Mouse (Mus musculus): ENCODE measurements around the gene Rfc5. TPM values are rescaled to one million over a fixed set of nuclear protein-coding genes. Genes with fewer than 3 reads are reported as not detected.
A peak's percentile ranks its signal among the peaks of the same experiment; 100 is the strongest.
"Not testable (repeated sequence)": the region's sequence is repeated elsewhere in the genome, so short reads cannot be mapped to it uniquely, and the experiment has no call there.

The Rfc5 gene
- polyA plus RNA-seq (2011; ENCODE audit: insufficient read depth, insufficient read length, low replicate concordance, missing spikeins): 28.5 and 36.5 TPM in 2 replicates

DNA sequence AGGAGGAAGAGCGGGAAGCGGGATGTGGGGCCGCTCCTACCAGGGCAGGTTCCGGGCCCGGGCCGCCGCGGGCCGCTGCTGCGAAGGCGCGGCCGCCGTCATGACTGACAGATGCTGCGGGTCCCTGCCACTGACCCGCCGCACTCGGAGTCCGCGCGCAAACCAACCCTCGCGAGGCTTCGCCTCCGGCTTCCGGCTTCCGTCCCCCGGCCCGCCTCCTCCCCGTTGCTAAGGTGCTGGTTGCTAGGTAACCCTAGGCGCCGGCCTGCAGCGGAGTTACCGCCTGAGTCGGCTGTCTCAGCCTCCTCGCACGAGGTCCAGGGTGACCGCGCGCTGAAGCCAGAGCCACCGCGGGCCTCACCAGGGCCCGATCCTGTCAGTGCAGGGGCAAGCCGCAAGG, at the start of gene Rfc5:
Gene Rfc5 (minus strand): TSS at position 171 of the 400 bp plus-strand sequence.
- Histone ChIP-seq H3K4me1 (ENCODE audit: control insufficient read depth, insufficient read depth, low read length) (no peaks in the 10 kb centered on the region), H3K27ac (ENCODE audit: control insufficient read depth, insufficient read depth, low read depth, low read length, poor library complexity) (peak within 1 kb of the TSS; percentile 12; the same call in 1 of the 2 replicates), H3K4me3 (replicated peaks; ENCODE audit: control insufficient read depth, low read depth, low read length) (peak within 1 kb of the TSS; percentile 70)
- WGBS: under 1% methylated on average over 44 of the region's 44 CpGs
- TF ChIP-seq CTCF (IDR thresholded peaks at IDR 0.05; ENCODE audit: control insufficient read depth, insufficient read depth, low read length) (no peak), POLR2A (IDR thresholded peaks at IDR 0.05; ENCODE audit: borderline replicate concordance, control insufficient read depth, low read depth, low read length) (peak; percentile 74; the same call in 1 of the 2 replicates)

DNA sequence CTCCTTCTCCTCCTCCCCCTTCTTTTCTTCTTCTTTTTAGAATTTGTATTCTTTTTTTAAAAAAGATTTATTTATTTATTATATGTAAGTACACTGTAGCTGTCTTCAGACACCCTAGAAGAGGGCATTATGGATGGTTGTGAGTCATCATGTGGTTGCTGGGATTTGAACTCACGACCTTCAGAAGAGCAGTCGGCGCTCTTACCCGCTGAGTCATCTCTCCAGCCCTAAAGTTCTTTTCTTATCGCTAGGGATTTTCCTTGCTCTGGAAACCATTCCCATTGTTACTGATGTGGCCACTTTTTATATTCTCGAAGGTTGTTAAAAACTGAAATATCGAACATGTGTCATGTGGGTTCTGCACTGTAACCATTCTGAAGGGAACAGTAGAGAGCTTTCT, 44.7 kb upstream of the Rfc5 start:
- WGBS: 86% methylated on average over 7 of the region's 7 CpGs
- H3K4me3 ChIP-seq (replicated peaks; ENCODE audit: control insufficient read depth, low read depth, low read length): not testable (repeated sequence)

DNA sequence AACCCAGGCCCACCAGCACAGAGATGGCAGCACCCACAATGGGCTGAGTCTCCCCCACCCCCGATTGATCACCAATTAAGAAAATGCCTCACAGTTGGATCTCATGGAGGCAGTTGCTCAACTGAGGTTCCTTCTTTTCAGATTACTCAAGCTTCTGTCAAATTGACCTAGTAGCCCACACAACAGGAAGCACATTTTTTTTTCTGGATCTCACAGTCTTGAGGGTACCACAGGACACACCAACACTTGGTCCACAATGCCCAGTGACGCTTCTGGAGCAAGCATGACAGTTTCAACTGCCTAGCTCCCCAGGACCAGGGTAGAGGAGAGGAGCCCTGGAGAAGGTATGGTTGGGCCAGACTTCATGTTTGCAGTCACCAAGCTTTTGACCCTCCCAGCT, 28.6 kb upstream of the Rfc5 start:
- WGBS: 13% methylated on average over 2 of the region's 2 CpGs
- no peak overlapping the region for H3K27ac ChIP-seq (ENCODE audit: control insufficient read depth, insufficient read depth, low read depth, low read length, poor library complexity)
- TF ChIP-seq CTCF (IDR thresholded peaks at IDR 0.05; ENCODE audit: control insufficient read depth, insufficient read depth, low read length) (no peak), POLR2A (IDR thresholded peaks at IDR 0.05; ENCODE audit: borderline replicate concordance, control insufficient read depth, low read depth, low read length) (no peak)

More for the DNA sequence above, 44.7 kb upstream of the Rfc5 start:
- not testable (repeated sequence) for H3K4me1 ChIP-seq (ENCODE audit: control insufficient read depth, insufficient read depth, low read length); H3K27ac ChIP-seq (ENCODE audit: control insufficient read depth, insufficient read depth, low read depth, low read length, poor library complexity)

DNA sequence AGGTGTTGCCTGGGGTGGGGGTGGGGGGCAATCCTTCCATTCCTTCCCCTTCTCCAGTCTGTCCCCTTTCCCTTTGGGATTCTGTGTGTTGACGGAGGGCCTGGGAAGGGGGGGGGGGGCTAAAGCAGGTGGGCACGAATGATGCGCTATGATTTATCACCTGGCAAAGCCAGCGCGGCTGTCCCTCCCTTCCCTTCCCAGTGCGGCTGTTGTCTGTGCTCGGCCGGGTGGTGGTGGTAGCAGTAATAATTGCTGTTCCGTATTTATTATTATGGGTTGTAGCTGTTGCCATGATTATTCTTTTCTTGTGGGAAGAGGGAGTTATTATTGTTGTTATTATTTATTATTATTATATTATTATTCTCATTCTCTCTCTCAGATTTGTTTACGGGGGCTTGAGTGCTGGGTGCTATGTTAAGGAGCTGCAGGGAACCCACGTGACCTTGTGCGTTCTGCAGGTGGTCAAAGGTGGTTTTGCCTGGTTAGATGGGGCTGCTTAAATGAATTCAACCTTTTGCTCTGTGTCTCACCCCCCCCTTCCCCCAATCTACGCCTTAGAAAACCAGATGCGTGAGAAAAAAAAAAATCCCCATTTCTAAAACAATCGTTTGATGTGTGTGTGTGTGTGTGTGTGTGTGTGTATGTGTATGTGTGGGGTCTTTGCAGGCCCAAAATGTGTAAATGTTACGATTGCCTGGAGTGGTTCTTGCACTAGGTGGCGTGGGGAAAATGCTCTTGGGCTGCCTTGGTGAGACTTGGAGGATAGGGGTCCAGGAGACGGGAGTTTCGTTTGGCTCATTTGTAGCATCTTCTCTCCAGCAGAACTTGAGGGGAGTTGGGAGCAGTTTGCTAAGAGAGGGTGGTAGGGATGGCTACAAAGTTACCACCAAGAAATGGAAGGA, 26.4 kb upstream of the Rfc5 start:
- TF ChIP-seq CTCF (IDR thresholded peaks at IDR 0.05; ENCODE audit: control insufficient read depth, insufficient read depth, low read length): no peak
- no peak for TF ChIP-seq POLR2A (IDR thresholded peaks at IDR 0.05; ENCODE audit: borderline replicate concordance, control insufficient read depth, low read depth, low read length)

More for the DNA sequence above, 28.6 kb upstream of the Rfc5 start:
- no peak overlapping the region for H3K4me3 ChIP-seq (replicated peaks; ENCODE audit: control insufficient read depth, low read depth, low read length)
- H3K4me1 ChIP-seq (ENCODE audit: control insufficient read depth, insufficient read depth, low read length): no peaks in the 10 kb centered on the region; the same call in 1 of the 2 replicates

DNA sequence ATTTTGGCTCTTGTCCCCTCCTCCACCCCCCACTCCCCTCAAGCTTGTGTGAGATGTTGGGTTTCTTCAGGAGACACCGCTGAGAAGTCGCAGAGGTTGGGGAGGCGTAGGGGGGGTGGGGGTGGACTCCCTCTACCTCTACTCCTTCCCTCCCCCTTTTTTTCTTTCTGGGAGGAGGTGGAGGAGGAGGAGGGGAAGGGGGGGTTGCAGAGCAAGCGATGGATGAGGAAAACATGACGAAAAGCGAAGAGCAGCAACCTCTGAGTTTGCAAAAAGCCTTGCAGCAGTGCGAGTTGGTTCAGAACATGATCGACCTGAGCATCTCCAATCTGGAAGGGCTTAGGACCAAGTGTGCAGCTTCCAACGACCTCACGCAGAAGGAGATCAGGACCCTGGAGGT, 25.8 kb upstream of the Rfc5 start:
- Histone ChIP-seq H3K4me3 (replicated peaks; ENCODE audit: control insufficient read depth, low read depth, low read length) (no peak overlapping the region), H3K4me1 (ENCODE audit: control insufficient read depth, insufficient read depth, low read length) (no peaks in the 10 kb centered on the region; the same call in 1 of the 2 replicates), H3K27ac (ENCODE audit: control insufficient read depth, insufficient read depth, low read depth, low read length, poor library complexity) (no peak overlapping the region)
- TF ChIP-seq POLR2A (IDR thresholded peaks at IDR 0.05; ENCODE audit: borderline replicate concordance, control insufficient read depth, low read depth, low read length) (no peak), CTCF (IDR thresholded peaks at IDR 0.05; ENCODE audit: control insufficient read depth, insufficient read depth, low read length) (no peak)
- WGBS: 14% methylated on average over 10 of the region's 10 CpGs

More for the DNA sequence above, 26.4 kb upstream of the Rfc5 start:
- no peaks in the 10 kb centered on the region; the same call in 1 of the 2 replicates for H3K4me1 ChIP-seq (ENCODE audit: control insufficient read depth, insufficient read depth, low read length)
- H3K4me3 ChIP-seq (replicated peaks; ENCODE audit: control insufficient read depth, low read depth, low read length): no peak overlapping the region
- 56% methylated on average over 19 of the region's 19 CpGs for WGBS
- no peak overlapping the region for H3K27ac ChIP-seq (ENCODE audit: control insufficient read depth, insufficient read depth, low read depth, low read length, poor library complexity)

DNA sequence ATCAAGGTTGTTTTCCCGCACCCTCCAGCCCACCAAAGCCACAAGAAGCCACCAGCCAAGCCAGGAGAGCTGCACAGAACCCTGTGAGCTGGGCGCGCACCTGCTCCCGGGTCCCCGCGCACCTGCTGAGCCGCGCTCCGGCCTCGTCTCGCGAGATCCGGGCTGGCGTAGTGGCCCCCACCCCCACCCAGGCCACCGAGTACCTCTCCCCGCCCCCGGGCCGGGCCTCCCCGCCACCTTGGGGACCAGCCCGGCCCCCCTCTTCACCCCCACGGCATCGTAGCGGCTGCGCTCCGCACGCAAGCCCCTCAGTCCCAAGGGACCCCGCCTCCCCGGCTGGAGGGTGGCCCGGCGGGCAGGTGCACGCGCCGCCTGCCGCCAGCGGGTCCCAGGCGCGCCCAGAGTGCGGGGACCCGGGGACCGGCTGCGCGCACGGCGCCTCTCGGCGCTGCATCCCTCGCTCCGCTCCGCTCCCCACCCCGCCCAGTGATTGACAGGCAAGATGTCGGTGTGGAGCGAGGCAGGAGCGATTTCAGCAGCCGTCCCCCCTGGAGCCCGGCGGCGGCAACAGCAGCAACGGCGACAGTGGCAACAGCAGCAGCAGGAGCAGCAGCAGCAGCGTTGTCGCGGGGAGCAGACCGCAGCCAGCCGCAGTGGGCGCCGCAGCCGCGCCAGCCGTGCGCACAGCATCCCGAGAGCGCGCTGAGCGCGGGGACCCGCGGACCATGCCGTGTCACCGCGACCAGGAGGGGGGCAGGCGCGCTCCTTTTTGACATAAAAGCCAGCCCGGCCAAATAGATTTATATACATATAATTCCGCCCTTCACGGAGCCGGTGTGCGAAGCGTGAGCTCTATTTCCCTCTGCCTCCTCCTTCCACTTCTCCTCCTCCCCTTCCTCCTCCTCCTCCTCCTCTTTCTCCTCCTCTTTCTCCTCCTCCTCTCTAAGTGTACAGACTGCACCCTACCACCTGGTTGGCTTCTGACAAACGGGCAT, 25.0 kb upstream of the Rfc5 start, which contains the start of gene Ksr2:
Gene Ksr2 (plus strand): TSS at position 494 of the 995 bp plus-strand sequence.
- Histone ChIP-seq H3K4me1 (ENCODE audit: control insufficient read depth, insufficient read depth, low read length) (no peaks in the 10 kb centered on the region; the same call in 1 of the 2 replicates), H3K27ac (ENCODE audit: control insufficient read depth, insufficient read depth, low read depth, low read length, poor library complexity) (no peak within 1 kb of the TSS; the same call in 1 of the 2 replicates), H3K4me3 (replicated peaks; ENCODE audit: control insufficient read depth, low read depth, low read length) (no peak within 1 kb of the TSS)
- under 1% methylated on average over 89 of the region's 89 CpGs for WGBS
- TF ChIP-seq POLR2A (IDR thresholded peaks at IDR 0.05; ENCODE audit: borderline replicate concordance, control insufficient read depth, low read depth, low read length): no peak
- no peak for TF ChIP-seq CTCF (IDR thresholded peaks at IDR 0.05; ENCODE audit: control insufficient read depth, insufficient read depth, low read length)

DNA sequence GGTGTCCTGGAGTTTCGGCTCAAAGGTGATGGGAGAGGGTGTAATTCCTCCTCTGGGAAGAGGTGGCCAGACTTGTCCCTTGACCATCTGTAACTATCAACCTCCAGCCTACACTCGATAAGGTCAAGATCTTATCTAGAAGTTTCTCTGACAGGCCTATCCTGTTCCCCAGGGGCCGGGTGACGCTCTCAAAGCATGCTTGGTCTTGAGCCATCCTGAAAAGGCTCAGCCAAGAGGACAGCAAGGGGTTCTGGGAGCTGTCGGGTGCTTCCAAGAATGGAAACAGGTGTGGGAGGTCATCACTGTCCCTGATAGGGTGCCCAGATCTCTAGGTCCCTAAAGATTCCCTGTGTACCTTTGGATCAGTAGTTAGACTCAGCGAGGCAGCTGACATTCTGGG, 20.5 kb upstream of the Rfc5 start:
- H3K4me3 ChIP-seq (replicated peaks; ENCODE audit: control insufficient read depth, low read depth, low read length): no peak overlapping the region
- 58% methylated on average over 6 of the region's 6 CpGs for WGBS
- H3K4me1 ChIP-seq (ENCODE audit: control insufficient read depth, insufficient read depth, low read length): no peaks in the 10 kb centered on the region; the same call in 1 of the 2 replicates
- no peak overlapping the region for H3K27ac ChIP-seq (ENCODE audit: control insufficient read depth, insufficient read depth, low read depth, low read length, poor library complexity)
- no peak for TF ChIP-seq POLR2A (IDR thresholded peaks at IDR 0.05; ENCODE audit: borderline replicate concordance, control insufficient read depth, low read depth, low read length)
- TF ChIP-seq CTCF (IDR thresholded peaks at IDR 0.05; ENCODE audit: control insufficient read depth, insufficient read depth, low read length): no peak

Measured in bone marrow, adult 2 months (tissue).